Mouse (Mus musculus) small intestine, adult 2 months (tissue): ENCODE data around the gene Rdh5.

Experiments
- CTCF ChIP-seq: fragments of 200-500 bp; IDR thresholded peaks from 2 replicates; pipeline ENCODE4 v1.5.1; 2012; ENCODE audit warnings: low read depth, mild to moderate bottlenecking, control low read depth, inconsistent platforms, low read length, moderate library complexity, mixed read lengths; ENCODE audit not compliant: insufficient replicate concordance, insufficient read length; ENCODE audit errors: extremely low read depth
- POLR2A ChIP-seq: fragments of 200-500 bp; IDR thresholded peaks from 2 replicates; pipeline ENCODE4 v1.6.1; 2012; ENCODE audit warnings: low read depth, mild to moderate bottlenecking, control low read depth, inconsistent platforms, low read length, moderate library complexity

DNA sequence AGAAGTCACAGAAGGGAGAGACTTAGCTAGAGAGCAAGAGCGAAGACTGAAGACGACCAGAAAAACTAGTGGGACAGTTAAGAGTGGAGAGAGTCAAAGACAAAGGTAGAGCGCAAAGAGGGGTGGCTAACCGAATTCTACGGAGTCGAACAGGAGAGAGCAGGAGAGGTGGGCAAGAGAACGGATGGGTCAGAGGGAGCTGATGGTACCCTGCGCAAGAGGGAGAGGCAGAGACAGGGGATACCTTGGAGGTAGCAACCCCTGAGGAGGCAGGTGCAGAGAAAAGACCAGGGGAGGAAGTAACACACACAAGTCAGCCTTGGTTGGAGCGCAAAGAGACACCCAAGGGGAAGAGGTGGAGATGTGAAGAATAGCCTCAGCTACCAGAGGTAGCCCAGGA is 30.4 kb downstream of the Rdh5 start:
- TF ChIP-seq CTCF (no peak), POLR2A (no peak)
